Mouse (Mus musculus) brain, embryonic 14.5 days (tissue): ENCODE measurements around the gene Itpripl1.
"Not testable (repeated sequence)": the region's sequence is repeated elsewhere in the genome, so short reads cannot be mapped to it uniquely, and the experiment has no call there.

Source experiments
- CTCF ChIP-seq: fragments of 200-500 bp; IDR thresholded peaks from 2 replicates; pipeline ENCODE4 v1.5.1; 2012; ENCODE audit warnings: inconsistent platforms, mild to moderate bottlenecking, moderate library complexity, borderline replicate concordance; ENCODE audit not compliant: insufficient read depth, insufficient read length; ENCODE audit errors: extremely low read depth
- POLR2A ChIP-seq: fragments of 200-500 bp; IDR thresholded peaks from 2 replicates; pipeline ENCODE4 v1.6.1; 2012; ENCODE audit warnings: mild to moderate bottlenecking, inconsistent platforms, borderline replicate concordance; ENCODE audit not compliant: poor library complexity, insufficient read depth, insufficient read length, severe bottlenecking; ENCODE audit errors: extremely low read depth

DNA sequence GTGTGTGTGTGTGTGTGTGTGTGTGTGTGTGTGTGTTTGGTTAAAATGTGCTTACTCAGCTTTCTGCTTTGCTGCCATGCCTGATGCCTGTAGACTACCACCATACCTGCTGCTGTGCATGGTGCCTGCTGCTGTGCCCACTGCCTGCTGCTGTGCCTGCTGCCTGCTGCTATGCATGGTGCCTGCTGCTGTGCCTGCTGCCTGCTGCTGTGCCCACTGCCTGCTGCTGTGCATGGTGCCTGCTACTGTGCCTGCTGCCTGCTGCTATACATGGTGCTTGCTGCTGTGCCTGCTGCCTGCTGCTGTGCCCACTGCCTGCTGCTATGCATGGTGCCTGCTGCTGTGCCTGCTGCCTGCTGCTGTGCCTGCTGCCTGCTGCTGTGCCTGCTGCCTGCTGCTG, 53.1 kb downstream of the Itpripl1 start:
- TF ChIP-seq POLR2A, CTCF: not testable (repeated sequence)
